Mouse (Mus musculus): ENCODE data around the gene Scml4. TPM values are rescaled to one million over a fixed set of nuclear protein-coding genes. Genes with fewer than 3 reads are reported as not detected.

Scml4 gene
- total and polyA plus RNA-seq, 3 experiments, result 0.03 to 0.08 TPM; not detected in 1

GRCm38 (mm10) chr10:42999324-42999723 lies 139.2 kb downstream of the Scml4 start:
- no peaks in the 10 kb centered on the region for H3K36me3 ChIP-seq (ENCODE audit: control insufficient read depth in 1 of 2, insufficient read depth in 2 of 2, low read length in 2 of 2)
- H3K9me3 ChIP-seq (replicated peaks; ENCODE audit: insufficient read depth, low read length), result no peaks in the 10 kb centered on the region

DNA sequence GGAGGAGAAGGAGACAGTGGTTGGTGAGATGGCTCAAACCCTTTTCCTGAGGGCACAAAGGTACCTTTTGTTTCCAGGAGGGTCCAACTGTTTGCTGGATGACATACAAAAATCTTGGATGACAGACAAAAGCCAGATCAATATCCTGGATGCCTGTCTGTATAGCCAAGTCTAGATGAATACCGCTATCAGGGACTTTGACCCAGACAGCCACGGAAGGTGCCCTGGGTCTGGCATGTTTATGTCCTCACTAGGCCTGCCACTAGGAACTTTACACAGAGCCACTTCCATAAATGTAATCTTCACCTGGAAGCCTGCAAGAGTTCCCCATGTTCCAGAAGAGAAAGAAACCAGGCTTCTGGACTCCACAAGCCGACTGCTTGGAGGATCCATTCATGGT lies 141.3 kb downstream of the Scml4 start:
- H3K36me3 ChIP-seq (ENCODE audit: control insufficient read depth in 1 of 2, insufficient read depth in 2 of 2, low read length in 2 of 2), result no peaks in the 10 kb centered on the region
- no peak overlapping the region for H3K9ac ChIP-seq (ENCODE audit: control insufficient read depth, low read depth, low read length, poor library complexity, severe bottlenecking)

More at GRCm38 (mm10) chr10:42999324-42999723, 139.2 kb downstream of the Scml4 start:
- Histone ChIP-seq H3K4me3 (ENCODE audit: control insufficient read depth in 1 of 2, insufficient read depth in 1 of 2, low read depth in 2 of 2, low read length in 2 of 2) (no peak overlapping the region), H3K4me1 (ENCODE audit: control insufficient read depth in 1 of 2, insufficient read depth in 2 of 2, low read length in 2 of 2) (no peaks in the 10 kb centered on the region), H3K9ac (ENCODE audit: control insufficient read depth, low read depth, low read length, poor library complexity, severe bottlenecking) (no peak overlapping the region), H3K79me2 (ENCODE audit: control insufficient read depth, insufficient read depth, low read length, poor library complexity) (no peaks in the 10 kb centered on the region), H3K27ac (ENCODE audit: control insufficient read depth, low read depth, low read length) (no peak overlapping the region), H3K27me3 (ENCODE audit: control insufficient read depth in 1 of 2, insufficient read depth in 2 of 2, low read length in 2 of 2) (no peaks in the 10 kb centered on the region; a peak in 2 of 4 replicates)
- no peak for DNase-seq (ENCODE audit: low read depth, low spot score)
- TF ChIP-seq ZNF384 (IDR thresholded peaks at IDR 0.05; ENCODE audit: low read depth, low read length), result no peak
- no peak for TF ChIP-seq MAFK (IDR thresholded peaks at IDR 0.05; ENCODE audit: borderline replicate concordance, low read depth, low read length)
- TF ChIP-seq MYC (IDR thresholded peaks at IDR 0.05; ENCODE audit: low read depth, low read length), result no peak
- TF ChIP-seq ZKSCAN1 (IDR thresholded peaks at IDR 0.05; ENCODE audit: low read depth, low read length), result no peak
- TF ChIP-seq POLR2AphosphoS5 (IDR thresholded peaks at IDR 0.05; ENCODE audit: borderline replicate concordance, low read depth, low read length), result no peak
- no peak for TF ChIP-seq NRF1 (IDR thresholded peaks at IDR 0.05; ENCODE audit: insufficient read depth, low read depth, low read length, poor library complexity, severe bottlenecking)
- TF ChIP-seq GABPA (IDR thresholded peaks at IDR 0.05; ENCODE audit: low read depth, low read length), result no peak
- no peak for TF ChIP-seq RAD21 (IDR thresholded peaks at IDR 0.05; ENCODE audit: low read depth, low read length)
- TF ChIP-seq MAX (IDR thresholded peaks at IDR 0.05; ENCODE audit: low read length), result no peak
- no peak for TF ChIP-seq NELFE (IDR thresholded peaks at IDR 0.05; ENCODE audit: low read depth, low read length)

More for the DNA sequence above, 141.3 kb downstream of the Scml4 start:
- no peaks in the 10 kb centered on the region for H3K4me1 ChIP-seq (ENCODE audit: control insufficient read depth in 1 of 2, insufficient read depth in 2 of 2, low read length in 2 of 2)
- DNase-seq (ENCODE audit: low read depth, low spot score), result no peak
- no peak overlapping the region for H3K27ac ChIP-seq (ENCODE audit: control insufficient read depth, low read depth, low read length)
- H3K79me2 ChIP-seq (ENCODE audit: control insufficient read depth, insufficient read depth, low read length, poor library complexity), result no peaks in the 10 kb centered on the region
- no peak for TF ChIP-seq POLR2AphosphoS2 (IDR thresholded peaks at IDR 0.05; ENCODE audit: low read length)
- no peak for TF ChIP-seq USF1 (IDR thresholded peaks at IDR 0.05; ENCODE audit: low read depth, low read length)
- TF ChIP-seq SMC3 (IDR thresholded peaks at IDR 0.05; ENCODE audit: low read depth, low read length), result no peak
- TF ChIP-seq ZMIZ1 (IDR thresholded peaks at IDR 0.05; ENCODE audit: low read depth, low read length), result no peak
- TF ChIP-seq POLR2AphosphoS5 (IDR thresholded peaks at IDR 0.05; ENCODE audit: borderline replicate concordance, low read depth, low read length), result no peak
- TF ChIP-seq UBTF (IDR thresholded peaks at IDR 0.05; ENCODE audit: borderline replicate concordance, insufficient read depth, low read depth, low read length), result no peak
- TF ChIP-seq MAX (IDR thresholded peaks at IDR 0.05; ENCODE audit: low read length), result no peak
- no peak for TF ChIP-seq CTCF (IDR thresholded peaks at IDR 0.05 in 2 of 3, conservative IDR thresholded peaks at IDR 0.05 in 1 of 3; ENCODE audit: control insufficient read depth in 1 of 3, insufficient read depth in 1 of 3, low read depth in 2 of 3, low read length in 3 of 3, poor library complexity in 1 of 3, severe bottlenecking in 1 of 3)
- TF ChIP-seq MAZ (IDR thresholded peaks at IDR 0.05; ENCODE audit: low read depth, low read length), result no peak
- TF ChIP-seq USF2 (IDR thresholded peaks at IDR 0.05; ENCODE audit: borderline replicate concordance in 1 of 2, insufficient read depth in 1 of 2, low read depth in 1 of 2, low read length in 2 of 2), result no peak
- TF ChIP-seq ZNF384 (IDR thresholded peaks at IDR 0.05; ENCODE audit: low read depth, low read length), result no peak
- no peak for TF ChIP-seq ELF1 (IDR thresholded peaks at IDR 0.05; ENCODE audit: low read depth, low read length)
- TF ChIP-seq NELFE (IDR thresholded peaks at IDR 0.05; ENCODE audit: low read depth, low read length), result no peak
- TF ChIP-seq BHLHE40 (IDR thresholded peaks at IDR 0.05; ENCODE audit: borderline replicate concordance, low read depth, low read length), result no peak
- no peak for TF ChIP-seq SIN3A (IDR thresholded peaks at IDR 0.05; ENCODE audit: low read length)
- no peaks in the 10 kb centered on the region for H3K9me3 ChIP-seq (replicated peaks; ENCODE audit: insufficient read depth, low read length)
- no peak overlapping the region for H3K4me3 ChIP-seq (ENCODE audit: control insufficient read depth in 1 of 2, insufficient read depth in 1 of 2, low read depth in 2 of 2, low read length in 2 of 2)
- no peaks in the 10 kb centered on the region; a peak in 1 of 4 replicates for H3K27me3 ChIP-seq (ENCODE audit: control insufficient read depth in 1 of 2, insufficient read depth in 2 of 2, low read length in 2 of 2)

All from MEL (cell line).